Mouse (Mus musculus) thymus, postnatal 25 days (tissue): ENCODE data around the gene Ypel3.
A peak's percentile ranks its signal among the peaks of the same experiment; 100 is the strongest.

Source experiments
- DNase-seq: peaks from one replicate; pipeline ENCODE4 v3.0.0; 2022

The Ypel3 gene

GRCm38 (mm10) chr7:126818818-126819217 lies 42.1 kb downstream of the Ypel3 start:
- no peak for DNase-seq

DNA sequence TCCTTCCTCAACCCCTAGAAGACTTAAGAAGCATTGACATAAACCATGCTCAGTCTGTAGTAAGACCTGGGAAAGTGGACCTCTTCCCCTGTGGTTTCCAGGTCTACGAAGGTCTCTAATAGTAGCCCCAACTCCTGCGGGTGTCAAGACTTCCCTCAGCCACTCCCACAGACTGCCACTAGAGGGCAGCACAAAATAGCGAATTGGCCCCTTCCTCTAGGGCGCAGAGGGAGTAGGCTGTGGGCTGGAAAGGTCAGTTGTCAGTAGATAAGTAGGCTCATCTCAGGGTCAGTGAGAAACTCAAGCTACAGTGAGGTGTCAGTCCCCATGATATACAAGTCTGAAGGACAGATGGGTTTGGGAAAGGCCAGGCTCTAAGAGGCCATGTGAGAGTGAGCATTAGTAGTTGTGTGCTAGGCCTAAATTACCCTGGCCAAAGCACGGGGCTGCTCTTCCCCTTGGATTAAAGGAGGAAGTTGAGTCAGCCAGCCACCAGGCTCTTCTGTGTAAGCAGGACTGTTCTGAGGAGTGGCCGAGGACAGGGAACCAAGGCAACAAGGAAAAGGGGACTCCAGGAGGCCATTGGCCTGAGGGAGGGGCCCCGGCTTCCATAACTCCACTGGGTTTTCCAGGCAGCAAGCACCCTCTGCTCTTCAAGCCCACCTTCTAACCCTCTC lies 45.2 kb downstream of the Ypel3 start:
- DNase-seq = peak; percentile 80

- no peak for DNase-seq
Observed at GRCm38 (mm10) chr7:126822741-126823140, 46.0 kb downstream of the Ypel3 start.

- DNase-seq = no peak
Observed at GRCm38 (mm10) chr7:126823202-126823711, 46.5 kb downstream of the Ypel3 start.

DNA sequence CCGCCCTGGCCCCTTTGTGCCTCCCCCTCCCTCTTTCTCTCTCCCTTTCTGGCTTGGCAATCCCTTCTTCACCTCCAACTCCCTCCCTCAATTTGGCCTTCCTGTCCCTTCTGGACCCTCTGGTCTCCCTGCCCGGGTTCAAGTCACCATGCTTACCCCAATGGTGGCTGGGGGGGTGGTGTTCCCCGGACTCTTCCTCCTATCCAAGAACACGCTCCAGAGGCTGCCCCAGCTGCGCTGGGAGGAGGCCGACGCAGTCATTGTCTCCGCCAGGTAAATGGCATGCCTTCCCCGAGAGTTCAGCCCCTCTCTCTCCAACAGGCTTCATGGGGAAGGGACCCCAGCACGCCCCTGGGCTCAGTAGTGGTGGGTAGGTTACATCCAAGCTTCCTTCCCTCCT lies 47.2 kb downstream of the Ypel3 start:
- DNase-seq = no peak

DNA sequence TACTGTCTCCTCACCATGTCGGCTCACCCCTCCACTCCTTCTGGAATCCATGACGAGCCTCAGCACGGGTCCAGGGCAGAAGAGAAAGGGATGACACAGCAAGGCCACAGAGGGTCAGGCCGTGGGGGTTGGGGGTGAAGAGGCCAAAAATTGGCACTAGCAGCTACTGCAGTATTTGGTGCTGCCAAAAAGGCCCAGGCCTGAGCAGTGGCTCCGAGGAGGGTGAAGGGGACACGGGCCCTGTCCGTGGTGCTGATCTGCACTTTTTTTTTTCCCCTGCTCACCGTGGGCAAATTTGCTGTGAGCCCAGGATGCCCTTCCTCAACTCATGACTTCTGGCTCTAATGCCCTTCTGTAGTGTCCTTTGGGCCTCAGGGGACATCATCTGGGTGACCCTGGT lies 48.6 kb downstream of the Ypel3 start:
- DNase-seq = no peak

DNA sequence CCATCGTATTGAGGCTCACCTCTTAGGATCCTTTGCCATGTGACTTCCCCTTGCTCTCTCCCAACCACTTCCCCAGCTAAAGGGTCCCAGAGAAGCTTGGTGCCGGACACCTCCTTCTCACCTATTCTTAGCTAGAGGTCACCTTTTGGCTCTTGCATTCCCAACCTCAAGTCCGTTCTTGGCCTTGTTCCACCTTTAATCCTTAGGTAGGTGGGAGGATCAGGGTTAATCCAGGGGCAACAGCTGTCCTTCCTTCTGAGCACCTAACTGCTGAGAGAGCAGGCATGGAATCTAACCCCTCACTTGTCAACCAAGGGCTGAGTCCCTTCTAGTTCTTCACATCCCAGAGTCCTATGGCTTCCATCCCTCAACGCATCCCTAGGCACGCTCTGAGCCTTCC lies 49.2 kb downstream of the Ypel3 start:
- no peak for DNase-seq
